Mouse (Mus musculus) kidney, embryonic 14.5 days (tissue): ENCODE measurements at regions not wholly inside any gene's neighbourhood (a gene's known extent, or its start where the extent isn't known, plus 50 kb on each side); places are given as distances from the start of the nearest gene placed in this dataset.
A peak's percentile ranks its signal among the peaks of the same experiment; 100 is the strongest.

ENCODE experiments used
- ATAC-seq: fragments of 200-750 bp; cut with Nextera tagmentation; 2 replicates; pipeline ENCODE4 v1.8.0; 2017; ENCODE audit warnings: moderate number of reproducible peaks, mild to moderate bottlenecking, moderate TSS enrichment, moderate library complexity; ENCODE audit not compliant: low FRiP score, low TSS enrichment
- H3K27ac ChIP-seq: fragments of 300-500 bp; sonication (generic); 2 replicates; pipeline ENCODE4 v1.5.1; 2014; ENCODE audit warnings: low read depth, mild to moderate bottlenecking, low read length, moderate library complexity, mixed read lengths
- H3K27me3 ChIP-seq: fragments of 300-500 bp; sonication (generic); 2 replicates; pipeline ENCODE4 v1.6.1; 2014; ENCODE audit warnings: mild to moderate bottlenecking, low read length; ENCODE audit not compliant: control insufficient read depth, insufficient read depth
- H3K36me3 ChIP-seq: fragments of 300-500 bp; sonication (generic); 2 replicates; pipeline ENCODE4 v1.6.1; 2014; ENCODE audit warnings: low read length, mixed read lengths; ENCODE audit not compliant: control insufficient read depth, insufficient read depth
- H3K4me1 ChIP-seq: fragments of 300-500 bp; sonication (generic); 2 replicates; pipeline ENCODE4 v1.6.1; 2014; ENCODE audit warnings: low read length, mixed read lengths; ENCODE audit not compliant: control insufficient read depth, insufficient read depth
- H3K4me2 ChIP-seq: fragments of 300-500 bp; sonication (generic); replicated peaks from 2 replicates; pipeline ENCODE4 v1.6.1; 2014; ENCODE audit warnings: low read depth, mild to moderate bottlenecking, low read length
- H3K4me3 ChIP-seq: fragments of 300-500 bp; sonication (generic); 2 replicates; pipeline ENCODE4 v1.5.1; 2014; ENCODE audit warnings: mild to moderate bottlenecking, low read length
- H3K9ac ChIP-seq: fragments of 300-500 bp; sonication (generic); 2 replicates; pipeline ENCODE4 v1.6.1; 2014; ENCODE audit warnings: low read depth, mild to moderate bottlenecking, low read length, moderate library complexity
- H3K9me3 ChIP-seq: fragments of 300-500 bp; sonication (generic); 2 replicates; pipeline ENCODE4 v1.6.1; 2016; ENCODE audit warnings: low read length; ENCODE audit not compliant: control insufficient read depth
- WGBS: fragments of 180-500 bp; shearing (Covaris S2); extraction: QIAGEN DNeasy Blood & Tissue Kit; methylation state at CpG from one replicate; pipeline ENCODE4 v1.1.7; 2014; 5-methylcytosine and 5-hydroxymethylcytosine counted together

DNA sequence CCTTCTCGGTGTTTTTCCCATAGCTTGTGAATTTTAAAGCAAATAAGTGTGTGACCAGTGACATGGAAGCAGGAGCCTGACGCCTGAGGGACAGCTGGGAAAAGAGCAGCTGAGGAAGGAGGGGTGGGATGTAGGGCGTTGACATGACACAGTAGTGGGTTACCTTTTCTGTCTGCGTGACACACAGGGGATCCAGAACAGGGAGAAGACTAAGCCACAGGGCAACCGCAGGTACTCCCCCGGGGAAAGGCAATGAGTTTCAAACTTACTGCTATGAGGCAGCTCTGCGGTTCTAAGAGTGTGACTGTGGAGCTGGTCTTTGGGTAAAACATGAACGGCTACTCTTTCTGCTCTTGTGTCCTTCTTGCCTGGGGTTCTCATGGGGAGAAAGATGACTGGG, 170.2 kb upstream of the Prox1 start:
- no peaks in the 10 kb centered on the region for H3K9me3 ChIP-seq
- no peak overlapping the region for H3K9ac ChIP-seq
- H3K27ac ChIP-seq: no peak overlapping the region
- no peaks in the 10 kb centered on the region for H3K4me1 ChIP-seq
- no peaks in the 10 kb centered on the region for H3K36me3 ChIP-seq
- ATAC-seq: no peak
- H3K27me3 ChIP-seq: no peaks in the 10 kb centered on the region; the same call in 1 of the 2 replicates
- H3K4me2 ChIP-seq: no peak overlapping the region
- 64% methylated on average over 8 of the region's 8 CpGs for WGBS
- H3K4me3 ChIP-seq: no peak overlapping the region

DNA sequence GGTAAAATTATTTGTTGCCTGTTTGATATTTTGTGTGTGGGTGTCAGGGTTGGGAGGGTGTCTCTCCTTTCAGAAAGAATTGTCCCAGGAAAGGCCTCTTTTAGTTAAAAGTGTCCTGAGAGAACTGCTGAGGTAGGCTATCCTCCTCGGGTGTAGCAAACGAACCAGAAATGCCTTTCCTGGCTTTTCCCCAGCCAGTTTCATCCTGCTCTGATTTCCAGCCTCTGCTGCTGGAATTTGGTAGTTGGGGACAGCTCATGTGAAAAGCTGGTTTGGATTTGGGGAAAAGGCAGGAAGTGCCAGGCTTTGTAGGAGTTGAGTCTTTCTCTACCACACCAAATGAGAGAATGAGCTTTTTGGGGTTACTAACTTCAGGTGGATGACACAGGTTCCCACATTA, 164.0 kb upstream of the Prox1 start:
- H3K4me2 ChIP-seq: no peak overlapping the region
- H3K9me3 ChIP-seq: no peaks in the 10 kb centered on the region
- 20% methylated on average over 2 of the region's 2 CpGs for WGBS
- ATAC-seq: no peak
- H3K4me3 ChIP-seq: no peak overlapping the region
- no peaks in the 10 kb centered on the region for H3K4me1 ChIP-seq
- H3K36me3 ChIP-seq: no peaks in the 10 kb centered on the region
- no peaks in the 10 kb centered on the region; the same call in 1 of the 2 replicates for H3K27me3 ChIP-seq
- no peak overlapping the region for H3K9ac ChIP-seq
- no peak overlapping the region for H3K27ac ChIP-seq

DNA sequence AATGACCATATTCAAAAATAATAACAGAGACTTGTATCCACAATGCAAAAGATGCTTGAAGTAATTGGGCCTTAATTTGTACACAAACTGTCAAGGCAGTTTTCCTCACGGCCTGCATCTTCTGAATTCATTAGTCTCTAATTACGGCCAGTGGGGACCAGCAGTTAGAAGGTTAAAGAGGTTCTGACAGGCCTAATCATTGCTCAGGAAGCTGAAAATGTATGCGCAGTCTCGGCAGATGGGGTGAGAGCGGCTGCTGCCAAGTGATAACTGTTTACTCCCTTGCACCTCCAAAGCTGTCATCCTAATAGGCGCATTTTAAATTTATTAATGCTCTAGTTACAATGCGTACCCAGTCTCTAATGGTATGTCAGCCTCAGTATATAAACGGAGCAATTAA, 163.5 kb upstream of the Prox1 start:
- Histone ChIP-seq H3K4me3 (no peak overlapping the region), H3K9me3 (no peaks in the 10 kb centered on the region), H3K36me3 (no peaks in the 10 kb centered on the region), H3K27me3 (no peaks in the 10 kb centered on the region; the same call in 1 of the 2 replicates), H3K27ac (no peak overlapping the region), H3K9ac (no peak overlapping the region), H3K4me1 (no peaks in the 10 kb centered on the region), H3K4me2 (no peak overlapping the region)
- no peak for ATAC-seq
- 51% methylated on average over 8 of the region's 8 CpGs for WGBS

DNA sequence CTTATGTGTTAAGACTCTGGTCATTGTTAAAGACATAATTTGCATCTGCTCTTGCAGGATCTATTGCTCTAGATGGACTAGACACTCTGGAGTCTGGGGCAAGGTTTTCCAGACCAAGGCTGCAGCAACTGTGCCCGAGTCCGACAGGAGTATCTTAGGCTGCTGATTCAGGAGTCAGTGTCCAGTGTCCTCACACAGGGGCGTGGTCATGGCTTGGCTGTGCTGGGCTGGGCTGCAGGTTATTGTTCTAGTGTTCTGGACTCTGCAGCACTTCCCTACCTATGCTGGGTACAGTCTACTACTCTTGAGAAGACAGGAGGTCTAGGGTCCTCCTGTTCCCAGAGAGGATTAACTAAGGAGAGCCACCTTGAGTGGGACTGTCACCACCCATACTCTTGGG, 161.5 kb upstream of the Prox1 start:
- no peak overlapping the region for H3K27ac ChIP-seq
- no peaks in the 10 kb centered on the region; the same call in 1 of the 2 replicates for H3K27me3 ChIP-seq
- no peaks in the 10 kb centered on the region for H3K9me3 ChIP-seq
- H3K4me3 ChIP-seq: no peak overlapping the region
- no peak overlapping the region for H3K9ac ChIP-seq
- no peak for ATAC-seq
- no peaks in the 10 kb centered on the region for H3K4me1 ChIP-seq
- WGBS: 77% methylated on average over 3 of the region's 3 CpGs
- H3K4me2 ChIP-seq: no peak overlapping the region
- H3K36me3 ChIP-seq: no peaks in the 10 kb centered on the region

DNA sequence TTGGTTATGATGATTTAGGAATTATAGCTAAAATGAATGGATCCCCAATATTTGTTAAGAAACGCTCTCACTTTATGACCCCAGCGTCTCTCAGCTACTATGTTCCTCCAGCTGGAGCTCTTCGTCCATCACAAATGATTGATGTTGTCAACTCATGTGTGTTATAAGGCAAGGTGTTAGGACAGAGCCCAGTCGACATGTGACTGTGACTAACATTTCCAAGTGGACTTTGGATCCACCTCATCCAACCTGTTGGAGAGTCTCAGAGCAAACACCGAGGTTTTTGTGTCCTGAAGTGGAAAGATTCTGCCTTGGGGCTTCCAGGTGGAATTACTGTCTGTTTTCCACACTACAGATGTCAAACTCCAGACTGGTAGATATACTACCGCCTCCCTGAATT, 154.0 kb upstream of the Prox1 start:
- H3K4me1 ChIP-seq: no peaks in the 10 kb centered on the region
- H3K9me3 ChIP-seq: no peaks in the 10 kb centered on the region
- H3K27ac ChIP-seq: no peak overlapping the region
- 86% methylated on average over 6 of the region's 6 CpGs for WGBS
- no peak overlapping the region for H3K9ac ChIP-seq
- no peaks in the 10 kb centered on the region; the same call in 1 of the 2 replicates for H3K27me3 ChIP-seq
- H3K36me3 ChIP-seq: no peaks in the 10 kb centered on the region
- ATAC-seq: no peak
- no peak overlapping the region for H3K4me3 ChIP-seq
- H3K4me2 ChIP-seq: no peak overlapping the region

DNA sequence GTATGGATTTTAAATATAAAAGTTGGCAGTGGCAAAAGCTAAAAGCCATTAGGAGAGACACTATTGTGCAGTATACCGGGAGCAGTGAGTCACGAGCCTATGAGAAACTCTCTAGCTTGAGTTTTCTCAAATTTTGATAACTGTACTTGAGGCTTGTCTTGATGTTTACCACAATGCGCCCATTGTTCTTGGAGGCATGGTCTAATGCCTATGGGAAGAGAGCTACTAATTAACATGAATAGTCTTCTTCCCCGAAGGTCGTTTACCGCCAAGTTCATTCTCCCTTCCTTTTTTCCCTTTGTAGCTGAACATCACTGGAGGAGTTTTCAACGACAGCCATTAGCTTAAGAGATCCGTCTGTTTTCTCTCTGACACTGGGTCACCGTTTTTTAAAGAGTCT, 153.2 kb upstream of the Prox1 start:
- ATAC-seq: no peak
- 65% methylated on average over 9 of the region's 9 CpGs for WGBS

DNA sequence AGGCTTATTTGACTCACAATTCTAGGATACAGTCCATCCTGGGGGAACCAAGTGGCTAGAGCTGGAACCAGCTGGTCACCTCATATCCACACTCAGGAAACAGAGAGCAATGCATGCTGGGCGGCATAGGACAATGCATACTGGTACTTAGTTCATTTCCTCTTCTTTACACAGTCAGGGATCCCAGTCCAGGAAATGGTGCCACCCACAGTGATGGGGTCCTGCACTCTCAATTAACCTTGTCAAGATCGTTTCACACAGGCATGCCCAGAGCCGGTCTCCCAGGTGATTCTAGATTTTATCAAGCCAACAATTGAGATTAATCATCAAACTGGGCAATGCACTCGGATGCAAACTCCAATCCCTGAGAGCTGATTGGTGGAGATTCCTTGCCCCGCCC, 145.7 kb upstream of the Prox1 start:
- WGBS: 65% methylated on average over 5 of the region's 5 CpGs
- H3K36me3 ChIP-seq: no peaks in the 10 kb centered on the region
- H3K27ac ChIP-seq: no peak overlapping the region
- H3K4me2 ChIP-seq: no peak overlapping the region
- ATAC-seq: peak; percentile 66
- no peak overlapping the region for H3K9ac ChIP-seq
- no peaks in the 10 kb centered on the region for H3K4me1 ChIP-seq
- no peak overlapping the region for H3K4me3 ChIP-seq
- no peaks in the 10 kb centered on the region for H3K27me3 ChIP-seq
- H3K9me3 ChIP-seq: no peaks in the 10 kb centered on the region

More for the DNA sequence above, 153.2 kb upstream of the Prox1 start:
- Histone ChIP-seq H3K4me1 (no peaks in the 10 kb centered on the region), H3K27me3 (no peaks in the 10 kb centered on the region; the same call in 1 of the 2 replicates), H3K4me2 (no peak overlapping the region), H3K36me3 (no peaks in the 10 kb centered on the region), H3K9me3 (no peaks in the 10 kb centered on the region), H3K9ac (no peak overlapping the region), H3K27ac (no peak overlapping the region), H3K4me3 (no peak overlapping the region)

DNA sequence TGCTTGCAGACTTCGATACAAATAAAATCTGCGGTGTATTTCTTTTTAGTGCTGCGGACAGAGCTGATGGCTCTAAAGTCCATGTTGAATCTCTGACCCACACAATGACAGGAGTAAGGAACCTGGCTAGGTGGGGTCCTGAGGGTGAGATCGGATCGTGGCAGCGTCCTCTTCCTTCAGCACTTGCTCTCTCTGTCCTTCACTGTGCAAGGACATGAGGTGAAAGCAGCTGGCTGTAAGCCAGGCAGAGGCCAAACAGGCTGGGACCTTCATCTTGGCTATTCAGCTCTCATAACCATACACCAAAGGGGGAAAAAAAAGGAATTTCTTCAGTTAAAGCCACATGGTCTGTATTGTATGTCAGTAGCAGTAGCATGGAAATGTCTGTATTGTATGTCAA, 139.3 kb upstream of the Prox1 start:
- Histone ChIP-seq H3K4me1 (no peaks in the 10 kb centered on the region), H3K36me3 (no peaks in the 10 kb centered on the region), H3K27me3 (no peaks in the 10 kb centered on the region), H3K27ac (no peak overlapping the region), H3K4me3 (no peak overlapping the region), H3K9ac (no peak overlapping the region), H3K9me3 (no peaks in the 10 kb centered on the region), H3K4me2 (no peak overlapping the region)
- no peak for ATAC-seq
- WGBS: 88% methylated on average over 6 of the region's 6 CpGs

DNA sequence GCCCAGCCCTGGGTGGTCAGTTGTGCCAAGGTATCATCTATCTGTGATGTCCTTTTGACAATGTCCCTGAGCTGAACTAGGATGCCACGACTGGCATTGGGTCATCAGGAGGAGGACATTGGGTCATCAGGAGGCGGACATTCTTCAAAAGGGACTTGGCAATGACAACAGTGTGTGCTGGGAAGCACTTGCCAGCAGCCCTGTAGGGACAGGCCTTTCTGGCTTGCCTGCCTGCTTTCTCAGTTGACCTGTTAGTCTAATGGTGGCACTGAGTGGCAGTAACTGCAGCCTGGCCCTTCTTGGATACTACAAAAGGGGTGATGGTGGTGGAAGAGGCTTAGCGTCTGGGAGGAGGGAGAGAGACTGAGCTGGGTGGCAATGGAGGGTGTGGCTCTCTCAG, 137.2 kb upstream of the Prox1 start:
- Histone ChIP-seq H3K4me2 (no peak overlapping the region), H3K4me1 (no peaks in the 10 kb centered on the region), H3K27me3 (no peaks in the 10 kb centered on the region), H3K27ac (no peak overlapping the region), H3K36me3 (no peaks in the 10 kb centered on the region), H3K4me3 (no peak overlapping the region), H3K9ac (no peak overlapping the region), H3K9me3 (no peaks in the 10 kb centered on the region)
- no peak for ATAC-seq
- 83% methylated on average over 3 of the region's 3 CpGs for WGBS
